Mouse (Mus musculus): ENCODE data around the gene Morc1.

Morc1 gene

GRCm38 (mm10) chr16:48474896-48475802 is 44.1 kb downstream of the Morc1 start:
- in situ Hi-C loops (cut with MseI, MboI) = no loop called here

GRCm38 (mm10) chr16:48479266-48479848 is 48.3 kb downstream of the Morc1 start:
- in situ Hi-C loops (cut with MseI, MboI) = no loop called here

- in situ Hi-C loops (cut with MseI, MboI) = no loop called here
Observed at GRCm38 (mm10) chr16:48516776-48517499, 85.9 kb downstream of the Morc1 start.

- in situ Hi-C loops (cut with MseI, MboI) = no loop called here
Observed at GRCm38 (mm10) chr16:48519569-48519968, 88.5 kb downstream of the Morc1 start.

- in situ Hi-C loops (cut with MseI, MboI) = no loop called here
Observed at GRCm38 (mm10) chr16:48537108-48537507, 106.1 kb downstream of the Morc1 start.

GRCm38 (mm10) chr16:48562290-48563080 is 131.4 kb downstream of the Morc1 start:
- in situ Hi-C loops (cut with MseI, MboI) = no loop called here

GRCm38 (mm10) chr16:48570354-48570753 is 139.3 kb downstream of the Morc1 start:
- in situ Hi-C loops (cut with MseI, MboI) = no loop called here

- in situ Hi-C loops (cut with MseI, MboI) = no loop called here
Observed at GRCm38 (mm10) chr16:48574072-48574471, 143.0 kb downstream of the Morc1 start.

- in situ Hi-C loops (cut with MseI, MboI) = no loop called here
Observed at GRCm38 (mm10) chr16:48574499-48574898, 143.5 kb downstream of the Morc1 start.

- in situ Hi-C loops (cut with MseI, MboI) = loop anchor here in 1 of 2 experiments (25.0 kb wide), 1 partner anchor 352 kb away; no protein-coding TSS in a partner anchor
Observed at GRCm38 (mm10) chr16:48585369-48585768, 154.3 kb downstream of the Morc1 start.

GRCm38 (mm10) chr16:48594457-48594856 is 163.4 kb downstream of the Morc1 start:
- in situ Hi-C loops (cut with MseI, MboI) = loop anchor here in 1 of 2 experiments (25.0 kb wide), 1 partner anchor 343 kb away; no protein-coding TSS in a partner anchor

GRCm38 (mm10) chr16:48595216-48595615 is 164.2 kb downstream of the Morc1 start:
- in situ Hi-C loops (cut with MseI, MboI) = loop anchor here in 1 of 2 experiments (25.0 kb wide), 1 partner anchor 342 kb away; no protein-coding TSS in a partner anchor

GRCm38 (mm10) chr16:48603735-48604211 is 172.7 kb downstream of the Morc1 start:
- in situ Hi-C loops (cut with MseI, MboI) = no loop called here

- in situ Hi-C loops (cut with MseI, MboI) = no loop called here
Observed at GRCm38 (mm10) chr16:48606476-48607038, 175.5 kb downstream of the Morc1 start.

- in situ Hi-C loops (cut with MseI, MboI) = no loop called here
Observed at GRCm38 (mm10) chr16:48608224-48608623, 177.2 kb downstream of the Morc1 start.

GRCm38 (mm10) chr16:48610866-48611265 is 179.8 kb downstream of the Morc1 start:
- in situ Hi-C loops (cut with MseI, MboI) = no loop called here

- in situ Hi-C loops (cut with MseI, MboI) = no loop called here
Observed at GRCm38 (mm10) chr16:48611436-48611835, 180.4 kb downstream of the Morc1 start.

GRCm38 (mm10) chr16:48613783-48614182 is 182.7 kb downstream of the Morc1 start:
- in situ Hi-C loops (cut with MseI, MboI) = no loop called here

- in situ Hi-C loops (cut with MseI, MboI) = no loop called here
Observed at GRCm38 (mm10) chr16:48620510-48620909, 189.5 kb downstream of the Morc1 start.

- in situ Hi-C loops (cut with MseI, MboI) = no loop called here
Observed at GRCm38 (mm10) chr16:48621019-48621418, 190.0 kb downstream of the Morc1 start.

GRCm38 (mm10) chr16:48623447-48623846 is 192.4 kb downstream of the Morc1 start:
- in situ Hi-C loops (cut with MseI, MboI) = no loop called here
